Mouse (Mus musculus): ENCODE measurements at regions not wholly inside any gene's neighbourhood (a gene's known extent, or its start where the extent isn't known, plus 50 kb on each side); places are given as distances from the start of the nearest gene placed in this dataset.
"Not testable (repeated sequence)": the region's sequence is repeated elsewhere in the genome, so short reads cannot be mapped to it uniquely, and the experiment has no call there.

DNA sequence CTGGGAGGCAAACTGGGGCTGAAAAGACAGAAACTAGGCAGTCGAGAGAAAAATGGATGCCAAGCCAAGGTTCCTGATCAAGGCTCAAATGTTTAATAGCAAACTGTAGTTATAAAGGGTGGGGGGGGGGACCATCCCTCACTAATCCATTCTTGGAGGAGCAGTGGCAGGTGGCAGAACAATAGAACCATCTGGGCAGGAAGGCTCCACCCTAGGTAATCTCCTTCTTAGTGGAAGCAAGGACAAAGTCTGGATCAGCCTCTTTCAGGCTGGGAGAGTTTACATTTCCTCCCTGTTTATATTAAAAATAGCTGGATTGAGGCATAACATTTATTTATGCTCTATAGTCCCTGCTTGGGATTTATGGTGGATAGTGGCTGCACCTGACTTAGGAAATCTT is 180.8 kb downstream of the Cdh9 start:
- H3K4me3 ChIP-seq, result no peak overlapping the region
- DNase-seq (ENCODE audit: low spot score in 2 of 2), result no peak
- no peak for TF ChIP-seq CTCF (conservative IDR thresholded peaks at IDR 0.05)
- no peak overlapping the region for H3K27ac ChIP-seq

DNA sequence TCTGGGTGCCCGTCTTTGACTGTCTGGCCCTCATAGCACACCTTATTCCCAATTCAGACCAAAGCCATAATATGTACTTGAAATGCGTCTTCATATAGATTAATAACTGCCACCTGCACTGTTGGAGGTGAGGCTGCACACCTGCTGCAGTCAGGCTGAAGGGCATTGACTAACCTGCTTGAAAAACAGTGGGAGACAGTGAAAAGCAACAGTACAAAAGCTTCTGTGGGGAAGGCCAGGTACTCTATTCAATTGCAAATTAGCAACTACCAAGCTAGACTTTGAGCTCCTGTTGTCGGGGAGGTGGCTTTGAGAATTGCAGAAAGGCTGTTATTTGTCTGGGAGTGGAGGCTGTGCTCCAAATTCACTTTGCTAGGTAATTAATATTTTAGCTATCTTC is 181.4 kb downstream of the Cdh9 start:
- not testable (repeated sequence) for H3K27ac ChIP-seq; H3K4me3 ChIP-seq; DNase-seq (ENCODE audit: low spot score in 2 of 2)

DNA sequence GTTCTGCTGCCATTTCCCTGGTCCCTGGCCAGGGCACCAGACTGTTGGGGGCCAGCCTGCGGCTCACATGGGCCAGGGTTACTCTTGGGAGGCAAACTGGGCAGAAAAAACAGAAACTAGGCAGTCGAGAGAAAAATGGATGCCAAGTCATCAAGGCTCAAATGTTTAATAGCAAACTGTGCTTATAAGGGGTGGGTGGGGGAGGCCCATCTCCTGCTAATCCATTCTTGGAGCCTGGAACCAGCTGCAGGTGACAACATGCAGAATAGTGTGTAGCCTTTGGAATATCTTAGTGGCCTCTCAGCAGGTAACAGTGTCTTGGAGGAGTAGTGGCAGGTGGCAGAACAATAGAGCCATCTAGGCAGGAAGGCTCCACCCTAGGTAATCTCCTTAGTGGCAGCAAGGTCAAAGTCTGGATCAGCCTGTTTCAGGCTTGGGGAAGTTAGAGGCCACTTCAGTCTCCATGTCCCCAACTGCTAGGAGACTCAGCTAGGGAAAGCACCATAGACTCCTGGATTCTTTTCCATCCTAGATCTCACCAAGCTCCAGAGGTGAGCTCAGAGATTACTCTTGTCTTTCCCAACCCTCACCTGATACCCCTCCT is 186.5 kb downstream of the Cdh9 start:
- TF ChIP-seq CTCF (conservative IDR thresholded peaks at IDR 0.05), result no peak
- H3K27ac ChIP-seq, result no peak overlapping the region
- no peak overlapping the region for H3K4me3 ChIP-seq
- DNase-seq (ENCODE audit: low spot score in 2 of 2), result no peak

DNA sequence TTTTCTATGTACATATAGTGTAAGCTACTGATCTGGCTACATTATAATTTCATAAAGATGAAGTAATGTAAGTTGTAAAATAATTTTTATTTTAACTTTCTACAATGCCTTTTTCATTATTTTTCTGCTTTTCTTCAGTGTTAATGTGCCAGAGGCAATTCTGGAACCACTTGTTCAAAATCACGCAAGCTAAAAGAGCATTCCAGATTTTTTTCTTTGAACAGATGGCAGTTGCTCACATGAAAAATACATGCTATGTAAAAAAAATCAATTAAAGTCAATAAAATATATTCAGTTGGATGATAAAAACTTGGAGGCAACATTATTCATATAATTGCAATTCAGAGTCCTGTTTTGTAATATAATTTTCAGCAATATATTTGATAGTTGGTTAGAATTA is 194.7 kb downstream of the Cdh9 start:
- H3K4me3 ChIP-seq, result no peak overlapping the region
- no peak for TF ChIP-seq CTCF (conservative IDR thresholded peaks at IDR 0.05)
- H3K27ac ChIP-seq, result no peak overlapping the region
- peak in 1 of 2 experiments; percentile 8 for DNase-seq (ENCODE audit: low spot score in 2 of 2)

DNA sequence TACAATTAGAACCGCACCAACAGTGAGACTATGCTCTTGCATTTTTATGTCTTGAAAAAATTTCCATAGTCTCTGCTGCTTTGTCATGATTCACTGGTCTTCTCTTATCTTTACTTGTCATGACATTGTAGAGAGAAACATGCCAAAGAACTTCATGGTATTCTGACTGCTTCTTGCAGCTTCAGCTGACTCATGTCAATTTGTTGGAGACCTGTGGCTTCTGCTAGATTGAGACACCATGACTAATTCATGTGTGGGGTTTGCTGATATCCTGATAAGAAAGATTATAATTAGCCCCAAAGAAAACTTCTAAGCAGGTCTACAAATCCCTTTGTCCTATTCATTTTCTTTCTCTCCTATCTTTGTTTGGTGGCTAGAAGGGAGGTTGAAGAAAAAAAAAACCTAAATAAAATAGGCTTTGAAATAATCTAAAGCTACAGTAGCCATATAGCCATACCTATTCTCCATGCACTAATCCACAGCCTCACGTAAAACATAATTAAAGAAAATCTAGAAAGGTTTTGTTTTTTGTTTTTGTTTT is 204.7 kb downstream of the Cdh9 start:
- no peak overlapping the region for H3K27ac ChIP-seq
- no peak for TF ChIP-seq CTCF (conservative IDR thresholded peaks at IDR 0.05)
- H3K4me3 ChIP-seq, result no peak overlapping the region
- no peak for DNase-seq (ENCODE audit: low spot score in 2 of 2)

DNA sequence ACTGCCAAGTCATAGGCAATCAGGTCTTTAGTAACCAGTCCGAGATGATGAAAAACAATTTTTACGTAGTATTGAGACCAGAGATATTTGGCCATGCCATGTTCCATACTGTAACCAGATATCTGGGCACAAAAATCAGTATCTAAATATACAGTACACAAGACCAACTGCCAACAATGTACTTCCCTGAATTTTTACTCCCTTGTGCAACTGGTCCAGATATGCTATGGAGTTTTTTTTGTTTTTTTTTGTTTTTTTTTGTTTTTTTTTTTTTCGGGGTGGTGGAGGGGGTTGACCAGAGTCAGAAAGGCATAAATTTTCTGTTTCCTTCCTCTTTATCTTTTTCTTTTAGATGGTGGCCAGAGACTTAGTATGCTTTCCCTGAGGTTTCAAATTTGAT is 205.9 kb downstream of the Cdh9 start:
- no peak for TF ChIP-seq CTCF (conservative IDR thresholded peaks at IDR 0.05)
- DNase-seq (ENCODE audit: low spot score in 2 of 2), result no peak
- Histone ChIP-seq H3K4me3 (no peak overlapping the region), H3K27ac (no peak overlapping the region)

DNA sequence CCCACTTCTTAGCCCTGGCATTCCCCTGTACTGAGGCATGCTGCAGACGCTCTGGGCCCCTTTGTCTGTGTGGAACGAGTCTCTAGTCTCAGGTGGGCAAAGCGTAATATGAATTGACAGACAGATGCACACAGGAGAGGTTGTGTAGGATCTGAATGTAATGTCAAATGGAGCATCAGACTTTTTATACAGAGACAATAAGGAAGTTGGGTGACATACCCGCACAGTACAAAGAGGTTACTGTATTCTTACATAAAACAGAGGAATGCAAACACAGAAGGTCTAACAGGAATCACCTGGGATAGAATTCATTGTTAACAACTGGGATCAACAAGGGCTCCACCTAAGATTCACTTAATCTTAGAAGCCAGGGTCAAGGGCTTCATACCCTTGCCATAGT is 247.3 kb downstream of the Cdh9 start:
- DNase-seq (ENCODE audit: low spot score in 2 of 2), result not testable (repeated sequence)

DNA sequence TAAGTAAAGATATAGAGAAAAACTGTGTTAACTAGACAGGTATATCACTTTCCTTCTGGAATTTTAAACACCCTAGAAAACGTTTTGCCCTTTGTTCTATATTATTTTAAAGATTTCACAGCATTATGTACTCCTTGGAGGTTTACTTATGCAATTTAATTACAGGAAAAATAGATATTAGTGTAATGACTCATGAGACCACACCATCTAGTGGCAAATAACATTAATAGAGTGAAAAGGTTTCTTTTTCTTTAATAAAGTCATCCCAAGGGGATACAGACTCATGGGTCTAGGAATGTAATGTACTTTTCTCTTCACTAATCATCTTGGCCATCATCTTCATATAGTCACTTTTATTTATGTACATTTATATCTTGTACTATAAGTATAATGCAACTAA is 262.3 kb downstream of the Cdh9 start:
- Histone ChIP-seq H3K27ac (no peak overlapping the region), H3K4me3 (no peak overlapping the region)
- TF ChIP-seq CTCF (conservative IDR thresholded peaks at IDR 0.05), result peak; percentile 69
- DNase-seq (ENCODE audit: low spot score in 2 of 2), result no peak

More for the DNA sequence above, 247.3 kb downstream of the Cdh9 start:
- H3K4me3 ChIP-seq, H3K27ac ChIP-seq: not testable (repeated sequence)

DNA sequence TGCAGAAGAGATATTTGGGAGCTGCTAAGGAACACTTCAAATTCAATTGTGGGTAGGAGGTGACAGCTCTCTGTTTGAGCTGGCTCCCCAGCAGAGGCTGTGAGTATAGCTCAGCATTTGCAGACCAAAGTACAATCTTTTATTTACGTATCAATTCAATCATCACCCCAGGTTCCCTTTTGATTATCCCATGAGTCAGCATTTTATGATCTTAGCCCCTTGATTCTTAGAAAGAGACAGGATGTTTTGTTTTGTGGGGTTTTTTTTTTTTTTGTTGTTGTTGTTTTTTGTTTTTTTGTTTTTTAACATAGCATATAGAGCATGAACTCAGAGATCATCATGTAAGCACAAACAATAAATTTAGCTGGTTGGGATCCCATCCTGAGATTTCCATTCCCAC is 267.1 kb downstream of the Cdh9 start:
- Histone ChIP-seq H3K27ac (no peak overlapping the region), H3K4me3 (no peak overlapping the region)
- no peak for TF ChIP-seq CTCF (conservative IDR thresholded peaks at IDR 0.05)
- DNase-seq (ENCODE audit: low spot score in 2 of 2), result no peak

DNA sequence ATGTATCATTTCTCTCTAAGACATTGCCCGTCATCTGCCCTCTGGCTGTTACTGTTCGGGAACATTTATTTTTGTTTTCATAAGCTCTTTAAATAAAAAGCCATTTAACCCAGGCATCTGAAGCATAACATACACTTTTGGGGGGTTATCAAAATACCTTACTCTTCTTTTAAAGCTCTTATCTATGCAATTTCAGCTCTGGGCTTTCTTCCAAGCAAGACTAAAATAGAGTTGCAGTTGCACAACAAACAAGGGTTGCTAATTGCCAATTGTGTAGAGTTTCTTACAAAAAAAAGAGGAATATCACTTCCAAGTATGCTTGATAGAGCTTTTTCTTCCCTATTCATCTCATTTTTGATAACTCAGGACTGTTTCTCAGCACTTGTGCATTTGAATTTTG is 277.6 kb downstream of the Cdh9 start:
- peak overlapping the region; percentile 16; the same call in 1 of the 2 replicates for H3K27ac ChIP-seq
- no peak for TF ChIP-seq CTCF (conservative IDR thresholded peaks at IDR 0.05)
- peak in 1 of 2 experiments; percentile 12 for DNase-seq (ENCODE audit: low spot score in 2 of 2)

DNA sequence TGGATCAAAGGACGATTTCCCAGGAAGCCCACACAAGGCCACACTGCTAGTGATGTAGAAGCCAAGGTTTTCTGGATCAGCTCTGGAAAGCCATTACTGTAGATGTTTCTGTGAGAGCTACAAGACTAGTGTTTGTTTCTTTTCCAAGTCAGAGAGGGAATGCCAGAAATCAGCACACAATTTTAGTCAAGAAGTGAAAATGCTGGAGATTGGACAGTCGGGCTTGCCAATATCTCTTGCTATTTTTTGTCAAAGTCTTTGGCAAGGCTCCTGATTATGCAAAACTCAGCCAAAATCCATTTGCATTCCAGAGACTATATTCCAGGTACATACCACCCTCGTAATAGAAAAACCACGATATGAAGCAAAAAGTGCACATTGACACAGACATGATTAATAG is 279.3 kb downstream of the Cdh9 start:
- Histone ChIP-seq H3K4me3 (no peak overlapping the region), H3K27ac (peak overlapping the region; percentile 37; the same call in 1 of the 2 replicates)
- no peak for TF ChIP-seq CTCF (conservative IDR thresholded peaks at IDR 0.05)
- DNase-seq (ENCODE audit: low spot score in 2 of 2), result peak; percentile 16 to 31

More for the DNA sequence above, 277.6 kb downstream of the Cdh9 start:
- H3K4me3 ChIP-seq, result no peak overlapping the region

DNA sequence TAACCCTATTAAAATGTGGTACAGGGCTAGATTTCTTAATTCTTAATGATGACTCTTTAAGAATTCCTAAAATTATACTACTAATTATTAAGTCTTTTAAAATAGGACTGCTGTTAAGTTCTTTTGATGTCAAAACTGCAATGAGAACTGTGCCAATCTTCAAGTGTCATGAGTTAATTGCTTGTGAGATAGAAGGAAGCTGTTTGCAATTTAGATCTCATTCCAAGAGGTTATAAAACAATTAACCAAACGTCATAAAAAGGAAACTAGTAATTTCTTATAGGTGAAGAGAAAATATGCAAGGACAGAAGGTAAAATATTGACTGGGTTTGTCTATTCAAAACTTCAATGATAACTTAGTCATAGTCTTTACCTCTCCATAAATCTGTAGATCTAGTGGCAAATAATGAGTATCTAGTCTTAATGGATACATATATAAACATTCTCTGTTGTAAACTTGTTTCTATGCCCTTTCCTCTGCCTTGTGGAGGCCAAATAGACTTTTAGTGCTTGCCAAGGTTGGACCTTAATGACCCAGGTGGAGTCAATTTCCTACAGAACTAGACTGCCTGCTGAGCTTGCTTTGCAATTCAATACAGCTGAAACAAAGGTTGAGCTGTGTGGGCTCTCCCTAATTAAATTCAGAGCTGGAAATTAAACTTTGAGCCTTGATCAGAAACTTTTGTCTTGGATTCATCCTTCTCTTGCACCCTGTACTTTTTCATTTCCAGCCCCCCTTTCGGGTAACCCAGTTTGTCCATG is 320.5 kb downstream of the Cdh9 start:
- H3K27ac ChIP-seq, result no peak overlapping the region
- no peak for TF ChIP-seq CTCF (conservative IDR thresholded peaks at IDR 0.05)
- no peak for DNase-seq (ENCODE audit: low spot score in 2 of 2)
- no peak overlapping the region for H3K4me3 ChIP-seq

DNA sequence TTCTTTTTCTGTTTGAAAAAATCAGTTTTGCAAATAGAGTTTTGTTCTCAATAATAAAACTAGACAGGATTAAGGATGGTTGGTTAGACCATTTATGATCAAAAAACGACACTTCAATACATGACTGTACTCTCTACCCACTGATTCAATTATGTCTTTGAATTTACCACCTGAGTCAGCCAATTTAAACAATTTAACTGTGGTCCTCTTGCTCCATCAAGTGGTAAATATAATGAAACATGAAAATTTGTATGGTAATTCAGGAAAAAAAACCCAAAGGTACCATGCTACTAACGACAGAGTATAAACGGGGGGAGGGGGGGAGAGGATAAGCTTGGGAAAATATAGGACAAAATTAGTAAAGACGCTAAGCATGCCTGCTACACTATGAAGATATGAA is 341.2 kb downstream of the Cdh9 start:
- Histone ChIP-seq H3K27ac (no peak overlapping the region), H3K4me3 (no peak overlapping the region)
- TF ChIP-seq CTCF (conservative IDR thresholded peaks at IDR 0.05), result peak; percentile 67
- DNase-seq (ENCODE audit: low spot score in 2 of 2), result no peak

DNA sequence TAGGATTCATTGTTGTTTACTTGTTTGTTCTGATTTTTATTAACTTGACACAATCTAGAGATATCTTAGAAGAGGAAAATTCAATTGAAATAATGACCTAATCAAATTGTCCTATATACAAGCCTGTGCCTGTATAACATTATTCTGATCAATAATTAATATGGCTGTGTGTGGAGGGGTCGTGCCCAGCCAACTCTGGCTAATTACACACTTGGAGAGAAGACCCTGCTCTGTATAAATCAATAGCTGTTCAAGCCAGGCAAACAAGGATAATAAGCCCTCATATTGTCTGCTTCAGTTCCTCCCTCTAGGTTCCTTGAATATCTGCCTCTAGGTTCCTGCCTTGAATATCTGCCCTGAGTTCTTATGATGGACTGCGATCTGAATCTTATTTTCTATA is 355.5 kb downstream of the Cdh9 start:
- H3K27ac ChIP-seq, result no peak overlapping the region
- no peak for TF ChIP-seq CTCF (conservative IDR thresholded peaks at IDR 0.05)
- no peak overlapping the region for H3K4me3 ChIP-seq
- DNase-seq (ENCODE audit: low spot score in 2 of 2), result no peak
